Mouse (Mus musculus) lung, postnatal 14 days (tissue): Measurements from ENCODE around the gene Fmr1nb.
"Not testable (repeated sequence)": the region's sequence is repeated elsewhere in the genome, so short reads cannot be mapped to it uniquely, and the experiment has no call there.

Experiments
- DNase-seq: peaks from one replicate; pipeline ENCODE4 v3.0.0; 2021

The Fmr1nb gene

DNA sequence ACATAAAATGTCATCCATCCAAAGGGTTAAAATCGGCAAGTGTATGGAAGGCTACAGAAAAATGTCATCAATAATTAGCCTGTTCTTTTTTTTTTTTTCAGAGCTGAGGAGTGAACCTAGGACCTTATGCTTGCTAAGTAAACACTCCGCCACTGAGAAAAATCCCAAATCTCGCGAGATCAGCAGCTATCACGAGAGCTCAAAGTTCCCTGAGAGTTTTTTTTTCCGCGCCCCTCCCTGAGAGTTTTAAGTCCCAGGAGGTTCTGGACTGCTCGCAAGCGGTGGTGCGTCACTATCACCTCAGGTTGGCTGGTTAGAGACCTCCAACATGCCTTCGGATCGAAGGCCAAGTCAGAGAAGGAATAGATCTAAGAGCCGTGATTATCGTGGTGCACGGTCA lies at the start of gene Fmr1nb:
Gene Fmr1nb (plus strand): TSS at position 234 of the 400 bp plus-strand sequence.
- peak; percentile 0 for DNase-seq

DNA sequence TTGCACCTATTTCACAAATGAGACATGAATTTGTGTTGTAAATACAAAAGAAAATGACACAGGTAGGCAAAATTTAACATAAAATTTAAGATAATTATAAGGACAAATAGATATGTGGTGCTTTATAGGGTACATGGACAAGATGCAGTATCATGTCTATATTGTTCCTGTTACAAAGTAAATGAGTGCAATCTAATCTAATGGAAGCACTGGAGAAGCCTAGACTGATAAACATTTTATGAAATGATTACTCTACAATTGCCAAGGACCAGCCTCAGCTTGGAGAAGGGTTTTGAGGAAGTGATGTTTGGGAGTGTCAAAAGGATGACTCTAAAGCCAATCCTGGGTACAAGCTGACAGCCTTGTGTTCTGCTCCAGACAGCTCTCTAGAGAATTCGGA lies 24.7 kb upstream of the Fmr1nb start:
- DNase-seq: no peak

DNA sequence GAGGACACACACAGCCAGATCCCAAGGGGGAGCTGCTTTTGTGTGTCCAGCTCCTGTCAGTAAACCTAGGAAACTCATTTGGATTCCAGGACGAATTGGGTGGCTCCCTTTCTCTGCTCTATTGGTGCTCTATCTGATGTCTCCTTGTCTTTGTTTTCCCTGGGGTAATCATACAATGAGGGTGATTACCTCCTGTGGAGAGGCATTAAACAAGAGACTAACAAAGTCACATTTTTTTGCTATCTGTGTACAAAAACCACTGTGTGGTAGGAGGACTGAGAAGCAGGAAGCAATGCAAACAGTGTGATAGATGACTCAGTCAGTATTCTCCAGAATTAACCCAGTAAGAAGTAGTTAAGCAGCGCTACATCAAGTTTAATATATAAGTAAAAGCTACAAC lies 21.6 kb upstream of the Fmr1nb start:
- no peak for DNase-seq

DNA sequence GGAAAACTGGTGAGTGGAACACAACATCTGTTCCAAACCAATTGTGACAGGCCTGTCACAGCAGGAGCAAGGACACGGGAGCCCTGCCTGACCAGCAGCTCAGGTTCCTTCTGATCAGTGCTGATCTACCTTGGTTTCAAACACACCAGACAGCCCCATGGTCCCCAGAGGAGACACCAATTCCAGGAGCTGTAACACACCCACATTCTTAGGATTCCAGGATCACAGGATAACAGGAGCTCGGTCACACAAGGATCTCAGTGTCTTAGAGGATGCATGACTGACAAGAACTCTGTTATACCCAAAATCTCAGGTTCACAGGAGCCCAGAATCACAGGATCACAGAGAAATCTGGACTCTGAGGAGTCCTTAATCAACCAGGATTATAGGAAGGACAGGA lies 58.8 kb downstream of the Fmr1nb start:
- DNase-seq: not testable (repeated sequence)

DNA sequence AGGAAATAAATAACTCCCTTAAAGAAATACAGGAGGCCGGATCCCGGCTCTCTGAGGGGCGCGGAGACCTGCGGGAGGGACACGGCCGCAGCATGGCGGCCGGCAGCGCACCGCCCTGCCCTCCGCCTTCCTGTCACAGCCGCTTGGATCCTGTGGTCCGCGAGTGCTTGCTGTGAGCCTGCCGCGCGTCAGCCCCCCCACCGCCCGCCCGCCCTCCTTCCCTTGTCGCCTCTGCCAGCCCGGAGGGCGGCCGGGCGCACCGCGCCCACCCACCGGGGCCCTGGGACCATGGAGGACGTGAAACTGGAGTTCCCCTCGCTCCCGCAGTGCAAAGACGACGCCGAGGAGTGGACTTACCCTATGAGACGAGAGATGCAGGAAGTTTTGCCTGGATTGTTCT lies 59.4 kb downstream of the Fmr1nb start, which contains the start of gene Gm14698:
Gene Gm14698 (plus strand): TSS at position 35 of the 400 bp plus-strand sequence.
- peak; percentile 1 for DNase-seq

DNA sequence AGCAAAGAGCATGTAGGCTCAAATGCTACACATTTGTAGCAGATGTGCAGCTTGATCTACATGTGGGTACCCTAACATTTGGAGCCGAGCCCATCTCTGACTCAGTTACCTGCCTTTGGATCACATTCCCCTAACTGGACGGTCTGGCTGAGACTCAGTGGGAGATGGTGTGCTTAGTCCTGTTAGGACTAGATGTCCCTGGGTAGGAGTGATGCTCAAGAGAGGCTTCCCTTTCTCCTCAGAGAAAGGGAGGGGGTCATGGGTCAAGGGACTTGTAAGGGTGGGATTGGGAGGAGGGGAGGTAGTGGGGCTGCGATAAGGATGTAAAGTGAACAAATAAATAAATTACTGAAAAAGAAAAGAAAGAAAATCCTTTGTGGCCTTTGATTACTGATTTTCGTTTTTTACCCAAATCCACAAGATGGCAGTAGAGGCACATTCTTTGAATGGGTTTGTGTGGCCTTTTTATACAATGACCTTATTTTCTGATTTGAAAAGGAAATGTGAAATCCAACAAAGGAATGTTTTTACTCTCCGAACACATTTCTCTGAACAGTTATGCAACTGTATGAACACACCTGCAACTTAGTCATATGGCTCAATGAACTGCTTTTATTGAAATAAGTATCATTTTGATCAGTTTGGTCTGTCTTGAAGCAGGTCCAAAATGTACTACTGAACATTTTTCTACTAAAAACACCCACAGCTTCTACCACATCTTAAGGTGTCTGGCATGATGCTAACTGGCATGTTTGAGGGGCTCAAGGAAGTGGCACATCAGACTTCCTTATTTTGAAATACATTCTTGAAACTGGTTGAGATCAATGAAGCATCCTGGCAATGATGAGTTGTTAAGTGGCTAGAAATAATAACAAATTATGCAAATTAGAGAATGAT lies 78.2 kb downstream of the Fmr1nb start:
- no peak for DNase-seq
